Mouse (Mus musculus) heart, postnatal 0 days (tissue): ENCODE measurements at regions not wholly inside any gene's neighbourhood (a gene's known extent, or its start where the extent isn't known, plus 50 kb on each side); places are given as distances from the start of the nearest gene placed in this dataset.
A peak's percentile ranks its signal among the peaks of the same experiment; 100 is the strongest.

ENCODE experiments used
- ATAC-seq: fragments of 200-750 bp; cut with Nextera tagmentation; 2 replicates; pipeline ENCODE4 v1.8.0; 2017; ENCODE audit warnings: low read depth, moderate number of reproducible peaks, moderate library complexity; ENCODE audit not compliant: insufficient read depth
- DNase-seq: peaks from one replicate; pipeline ENCODE4 v3.0.0-alpha.2; 2016; ENCODE audit warnings: low spot score
- H3K27ac ChIP-seq: fragments of 300-500 bp; sonication (generic); 2 replicates; pipeline ENCODE4 v1.5.1; 2014; ENCODE audit warnings: low read depth, mild to moderate bottlenecking
- H3K27me3 ChIP-seq: fragments of 300-500 bp; sonication (generic); 2 replicates; pipeline ENCODE4 v1.6.1; 2014; ENCODE audit warnings: low read length, mixed read lengths; ENCODE audit not compliant: control insufficient read depth, insufficient read depth
- H3K36me3 ChIP-seq: fragments of 300-500 bp; sonication (generic); replicated peaks from 2 replicates; pipeline ENCODE4 v1.6.1; 2014; ENCODE audit warnings: low read length, mixed read lengths; ENCODE audit not compliant: control insufficient read depth, insufficient read depth
- H3K4me1 ChIP-seq: fragments of 300-500 bp; sonication (generic); 2 replicates; pipeline ENCODE4 v1.6.1; 2014; ENCODE audit warnings: antibody characterized with exemption; ENCODE audit not compliant: control insufficient read depth, insufficient read depth
- H3K4me2 ChIP-seq: fragments of 300-500 bp; sonication (generic); 2 replicates; pipeline ENCODE4 v1.6.1; 2014; ENCODE audit warnings: low read depth, mild to moderate bottlenecking, low read length, moderate library complexity
- H3K4me3 ChIP-seq: fragments of 300-500 bp; sonication (generic); 2 replicates; pipeline ENCODE4 v1.5.1; 2014; ENCODE audit warnings: low read depth, low read length
- H3K9ac ChIP-seq: fragments of 300-500 bp; sonication (generic); replicated peaks from 2 replicates; pipeline ENCODE4 v1.6.1; 2014; ENCODE audit warnings: low read depth, low read length, mixed read lengths
- H3K9me3 ChIP-seq: fragments of 300-500 bp; sonication (generic); replicated peaks from 2 replicates; pipeline ENCODE4 v1.6.1; 2016; ENCODE audit warnings: low read length; ENCODE audit not compliant: control insufficient read depth
- CTCF ChIP-seq: IDR thresholded peaks from 2 replicates; pipeline ENCODE4 v1.5.1; 2016; ENCODE audit warnings: antibody characterized with exemption, control low read depth, low read depth
- EP300 ChIP-seq: IDR thresholded peaks from 2 replicates; pipeline ENCODE4 v1.6.1; 2016; ENCODE audit warnings: antibody characterized with exemption, low read depth
- WGBS: fragments of 180-500 bp; shearing (Covaris S2); extraction: QIAGEN DNeasy Blood & Tissue Kit; methylation state at CpG from one replicate; pipeline ENCODE4 v1.1.7; 2014; 5-methylcytosine and 5-hydroxymethylcytosine counted together

- Histone ChIP-seq H3K36me3 (no peaks in the 10 kb centered on the region), H3K4me1 (peaks cover 12% of the 10 kb centered on the region), H3K27ac (no peak overlapping the region), H3K27me3 (no peaks in the 10 kb centered on the region), H3K9ac (no peak overlapping the region), H3K4me2 (no peak overlapping the region), H3K9me3 (no peaks in the 10 kb centered on the region), H3K4me3 (no peak overlapping the region)
- TF ChIP-seq EP300, result 0 out of 2 replicates have a peak, but pooled peaks have one; percentile 23
- TF ChIP-seq CTCF, result no peak
- ATAC-seq (peak; percentile 73), DNase-seq (peak; percentile 79)
- WGBS, result 39% methylated on average over 5 of the region's 5 CpGs
Observed at GRCm38 (mm10) chr12:32717129-32717921, 102.0 kb upstream of the Nampt start.

- Histone ChIP-seq H3K4me1 (peaks cover 12% of the 10 kb centered on the region), H3K4me3 (no peak overlapping the region), H3K27ac (no peak overlapping the region), H3K9me3 (no peaks in the 10 kb centered on the region), H3K9ac (no peak overlapping the region), H3K27me3 (no peaks in the 10 kb centered on the region), H3K4me2 (no peak overlapping the region), H3K36me3 (no peaks in the 10 kb centered on the region)
- no peak for ATAC-seq
- no peak for DNase-seq
- 90% methylated on average over 4 of the region's 4 CpGs for WGBS
- no peak for TF ChIP-seq CTCF
- no peak for TF ChIP-seq EP300
Observed at GRCm38 (mm10) chr12:32719203-32719602, 100.1 kb upstream of the Nampt start.

DNA sequence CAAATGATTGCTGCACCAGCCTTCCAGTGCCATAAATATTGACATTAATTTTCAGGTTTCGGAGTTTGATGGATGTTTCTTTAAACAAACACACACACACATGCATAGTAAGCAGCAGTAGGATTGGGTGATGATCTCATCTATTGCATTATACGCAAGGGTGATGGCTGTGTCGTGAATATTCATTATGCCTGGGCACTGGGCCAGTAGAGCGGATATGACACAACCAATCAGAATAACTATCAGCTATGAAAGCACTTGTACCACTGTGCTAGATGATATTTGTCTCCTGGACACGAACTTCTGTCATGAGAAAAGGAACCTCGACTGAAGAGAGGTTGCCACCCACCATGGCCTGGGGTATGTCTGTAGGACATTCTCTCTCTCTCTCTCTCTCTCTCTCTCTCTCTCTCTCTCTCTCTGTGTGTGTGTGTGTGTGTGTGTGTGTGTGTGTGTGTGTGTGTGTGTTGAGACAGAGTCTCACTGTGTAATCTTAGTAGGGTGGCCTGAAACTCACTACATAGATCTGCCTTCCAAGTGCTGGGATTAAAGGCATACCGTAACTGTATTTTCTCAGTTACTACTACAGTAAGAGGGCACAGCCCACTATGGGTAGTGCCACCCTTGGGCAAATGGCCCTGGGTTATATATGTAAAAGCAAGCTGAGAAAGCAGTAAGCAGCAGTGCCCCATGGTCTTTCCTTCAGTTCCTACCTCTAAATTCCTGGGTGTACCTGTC, 94.7 kb upstream of the Nampt start:
- Histone ChIP-seq H3K27ac (no peak overlapping the region), H3K4me1 (no peaks in the 10 kb centered on the region), H3K9me3 (no peaks in the 10 kb centered on the region), H3K36me3 (no peaks in the 10 kb centered on the region), H3K9ac (no peak overlapping the region), H3K4me3 (no peak overlapping the region), H3K4me2 (no peak overlapping the region), H3K27me3 (no peaks in the 10 kb centered on the region)
- TF ChIP-seq EP300, result no peak
- no peak for TF ChIP-seq CTCF
- no peak for DNase-seq
- no peak for ATAC-seq
- WGBS, result 50% methylated on average over 7 of the region's 7 CpGs

GRCm38 (mm10) chr12:32727539-32727938, 91.8 kb upstream of the Nampt start:
- Histone ChIP-seq H3K4me3 (no peak overlapping the region), H3K27ac (no peak overlapping the region), H3K4me2 (no peak overlapping the region), H3K27me3 (no peaks in the 10 kb centered on the region), H3K9me3 (no peaks in the 10 kb centered on the region), H3K36me3 (no peaks in the 10 kb centered on the region), H3K9ac (no peak overlapping the region), H3K4me1 (no peaks in the 10 kb centered on the region)
- ATAC-seq (no peak), DNase-seq (no peak)
- TF ChIP-seq EP300, result no peak
- no peak for TF ChIP-seq CTCF
- 75% methylated on average over 1 of the region's 1 CpGs for WGBS

- 81% methylated on average over 10 of the region's 10 CpGs for WGBS
- no peak overlapping the region for H3K27ac ChIP-seq
- H3K36me3 ChIP-seq, result no peaks in the 10 kb centered on the region
- ATAC-seq (no peak), DNase-seq (no peak)
- TF ChIP-seq CTCF (no peak), EP300 (no peak)
- H3K4me3 ChIP-seq, result no peak overlapping the region
- no peaks in the 10 kb centered on the region for H3K27me3 ChIP-seq
- H3K9ac ChIP-seq, result no peak overlapping the region
- H3K4me1 ChIP-seq, result no peaks in the 10 kb centered on the region
- no peak overlapping the region for H3K4me2 ChIP-seq
- H3K9me3 ChIP-seq, result no peaks in the 10 kb centered on the region
Observed at GRCm38 (mm10) chr12:32728425-32728824, 90.9 kb upstream of the Nampt start.
